Mouse (Mus musculus) ES-Bruce4 (cell line): ENCODE measurements around the gene Wdr70.

Experiments used
- CTCF ChIP-seq: IDR thresholded peaks from one replicate; pipeline ENCODE4 v1.8.1; 2011; ENCODE audit warnings: low read depth, low read length
- EP300 ChIP-seq: IDR thresholded peaks from 2 replicates; pipeline ENCODE4 v1.6.1; 2011; ENCODE audit warnings: low read depth, low read length; ENCODE audit not compliant: insufficient read depth
- POLR2A ChIP-seq: IDR thresholded peaks from one replicate; pipeline ENCODE4 v1.8.1; 2011; ENCODE audit warnings: low read length; ENCODE audit not compliant: insufficient read depth

DNA sequence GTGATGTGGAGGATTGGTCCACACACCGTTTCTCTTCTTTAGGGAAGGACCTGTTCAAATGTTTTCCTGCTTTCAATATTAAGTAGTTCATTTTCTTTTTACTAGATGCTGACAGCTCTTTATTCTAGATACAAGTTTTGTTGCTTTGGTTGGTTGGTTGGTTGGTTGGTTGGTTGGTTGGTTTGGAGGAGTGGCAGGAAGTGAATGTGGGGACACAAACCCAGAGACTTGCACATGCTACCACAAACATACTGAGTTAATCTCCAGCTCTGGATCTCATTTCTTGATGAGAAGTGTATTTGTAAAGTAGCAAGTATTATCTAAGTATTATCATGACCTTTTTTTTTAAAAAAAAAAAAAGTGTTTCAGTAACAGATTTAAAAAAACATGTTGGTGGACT is 120.4 kb downstream of the Wdr70 start:
- TF ChIP-seq CTCF (no peak), EP300 (no peak), POLR2A (no peak)
